Mouse (Mus musculus) liver, postnatal 0 days (tissue): ENCODE results near the gene Il12a.

Source experiments
- CTCF ChIP-seq: sonication (generic); IDR thresholded peaks from 2 replicates; pipeline ENCODE4 v1.5.1; 2016; ENCODE audit warnings: antibody characterized with exemption, low read depth
- EP300 ChIP-seq: IDR thresholded peaks from 2 replicates; pipeline ENCODE4 v1.6.1; 2016; ENCODE audit warnings: antibody characterized with exemption, low read depth, mild to moderate bottlenecking

DNA sequence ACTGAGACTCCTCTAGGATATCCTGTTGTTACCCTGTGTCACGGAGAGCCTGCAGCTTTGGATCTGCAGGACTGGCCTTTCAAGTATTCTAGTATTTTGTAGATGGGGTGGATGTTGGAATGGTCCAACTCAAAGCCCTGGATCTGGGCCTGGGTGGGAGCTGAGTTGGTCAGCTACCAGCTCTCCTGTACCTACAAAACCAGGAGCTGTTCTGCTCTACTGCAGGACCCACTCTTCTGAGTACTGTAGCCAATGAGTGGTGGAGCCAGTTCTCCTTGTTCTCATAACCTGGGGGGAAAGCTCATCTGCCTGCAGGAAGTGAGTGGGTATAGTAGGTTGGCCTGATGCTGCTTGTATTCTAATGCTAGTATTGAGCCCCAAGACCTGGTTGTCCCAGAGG is 20.0 kb downstream of the Il12a start:
- no peak for TF ChIP-seq CTCF
- TF ChIP-seq EP300, result no peak
